Mouse (Mus musculus) spleen, postnatal 14 days (tissue): ENCODE results near the gene Gm6993.

Experiments used
- DNase-seq, 2 experiments: peaks; one replicate each; pipeline ENCODE4 v3.0.0; 2021 to 2022; ENCODE audit warnings: low spot score in 2 of 2

The Gm6993 gene

DNA sequence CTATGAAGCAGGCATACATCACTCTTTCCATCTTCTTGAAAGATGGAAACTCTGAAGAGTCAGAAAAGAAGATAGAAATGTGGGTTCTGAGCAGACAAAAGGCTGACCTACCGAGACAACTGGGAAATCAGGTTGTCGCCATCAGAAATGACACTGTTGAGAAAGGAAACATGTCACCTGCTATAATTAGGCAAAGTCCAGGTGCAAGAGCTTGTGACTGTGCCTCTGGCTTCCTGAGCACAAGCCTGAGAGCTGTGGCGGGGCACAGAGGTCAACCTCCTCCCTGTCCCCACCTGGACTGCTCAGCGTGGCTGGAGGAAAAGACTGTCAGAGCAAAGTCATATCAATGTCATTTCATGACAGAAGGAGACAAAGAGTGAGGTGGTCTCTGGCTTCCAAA, 772 bp upstream of the Gm6993 start:
- no peak for DNase-seq

- DNase-seq = no peak
Observed at GRCm38 (mm10) chr12:31241595-31242342, 1.2 kb downstream of the Gm6993 start.

DNA sequence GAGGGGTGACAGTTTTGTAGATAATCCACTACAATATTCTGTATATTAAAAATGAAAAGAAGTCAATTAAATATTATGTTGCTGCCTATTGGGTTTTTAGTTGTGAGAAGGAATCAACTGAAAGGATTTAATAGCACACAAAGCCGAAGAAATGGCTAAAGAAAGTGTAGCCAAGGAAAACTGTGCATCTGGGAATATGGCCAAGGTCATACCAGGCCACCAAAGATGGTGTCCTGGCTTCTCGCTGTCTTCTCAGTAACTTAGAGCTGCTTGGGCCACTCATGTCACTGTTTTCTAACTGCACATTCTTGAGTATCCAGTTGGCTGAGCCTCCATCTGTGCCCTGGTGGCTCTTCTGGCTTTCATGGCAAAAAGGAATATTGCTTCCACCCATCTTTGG, 3.4 kb downstream of the Gm6993 start:
- no peak for DNase-seq

- DNase-seq = no peak
Observed at GRCm38 (mm10) chr12:31244691-31245090, 4.1 kb downstream of the Gm6993 start.

DNA sequence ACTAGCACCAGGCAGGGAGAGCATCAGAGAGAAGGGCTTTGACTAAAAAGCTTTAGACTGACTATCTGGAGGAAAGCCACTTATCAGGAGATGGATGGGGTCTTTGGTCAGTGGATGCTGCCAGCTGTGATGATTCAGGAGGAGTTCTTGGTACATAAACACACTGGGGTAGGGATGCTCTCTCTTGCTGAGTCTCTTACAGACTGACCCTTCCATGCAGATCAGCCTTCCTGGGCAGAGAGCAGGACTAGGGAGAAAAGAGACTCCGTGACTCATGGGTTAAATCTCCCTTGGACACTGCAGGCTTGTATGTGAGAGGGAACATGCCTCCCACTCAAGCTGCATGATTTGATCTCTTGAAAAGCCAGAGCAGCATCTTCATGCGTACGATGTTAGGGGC, 5.6 kb downstream of the Gm6993 start:
- no peak for DNase-seq

GRCm38 (mm10) chr12:31246615-31247014, 6.0 kb downstream of the Gm6993 start:
- no peak for DNase-seq

- no peak for DNase-seq
Observed at GRCm38 (mm10) chr12:31248165-31248564, 7.6 kb downstream of the Gm6993 start.

DNA sequence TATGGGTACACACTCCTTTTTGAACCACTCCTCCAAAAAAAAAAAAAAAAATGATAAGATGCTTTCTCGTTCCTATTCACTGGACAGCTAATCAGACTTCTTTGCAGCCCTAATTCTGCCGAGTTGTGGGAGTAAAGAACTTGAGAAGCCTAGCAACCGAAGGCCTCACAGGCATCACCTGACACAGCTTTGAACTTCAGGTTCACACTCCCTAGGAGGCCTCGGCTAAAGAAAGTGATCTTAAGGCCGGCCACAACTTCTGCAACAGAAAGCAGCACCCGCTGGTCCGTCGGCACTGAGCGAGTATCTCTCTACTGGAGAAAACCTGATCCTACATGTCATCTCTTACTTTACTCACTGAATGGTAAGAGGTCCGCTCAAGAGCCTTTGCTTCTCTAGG, 8.1 kb downstream of the Gm6993 start:
- no peak for DNase-seq

GRCm38 (mm10) chr12:31252259-31252658, 11.7 kb downstream of the Gm6993 start:
- DNase-seq = no peak

- DNase-seq = no peak
Observed at GRCm38 (mm10) chr12:31254978-31255377, 14.4 kb downstream of the Gm6993 start.

DNA sequence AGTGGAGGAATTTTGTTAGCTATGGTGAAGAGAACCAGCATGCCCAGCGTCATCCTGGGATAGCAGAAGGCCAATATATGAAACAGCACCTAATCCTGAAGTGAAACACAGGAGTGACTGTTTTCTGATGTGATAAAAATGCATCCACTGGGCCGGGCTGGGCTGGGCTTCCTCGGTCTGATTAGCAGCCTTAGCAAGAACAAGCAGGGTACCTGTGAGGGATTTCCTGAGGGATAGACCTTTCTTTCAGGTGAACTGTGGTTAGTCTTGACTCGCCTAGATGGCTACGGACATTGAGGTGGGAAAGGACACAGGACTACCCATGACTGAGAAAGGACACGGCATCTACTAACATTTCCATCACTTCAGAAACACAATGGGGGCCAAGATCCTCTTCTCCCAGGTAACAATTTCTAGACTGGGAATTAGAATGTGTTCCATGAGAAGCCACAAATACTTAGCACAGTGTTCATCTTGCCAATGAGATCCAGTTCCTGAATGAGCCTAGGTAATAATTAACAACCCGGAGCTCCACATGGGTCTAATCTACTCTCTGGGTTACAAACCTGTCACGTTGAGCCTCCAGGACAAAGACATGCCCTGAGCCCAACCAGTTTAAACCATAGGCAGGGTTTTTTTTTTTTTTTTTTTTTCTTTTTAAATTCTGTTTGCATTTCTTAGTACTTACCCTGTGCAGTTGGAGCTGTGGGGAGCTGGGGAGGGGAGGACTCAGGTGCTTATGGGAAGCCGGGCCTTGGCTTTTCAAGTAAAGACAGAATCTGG, 15.7 kb downstream of the Gm6993 start:
- no peak for DNase-seq

- no peak for DNase-seq
Observed at GRCm38 (mm10) chr12:31261882-31262281, 21.3 kb downstream of the Gm6993 start.

DNA sequence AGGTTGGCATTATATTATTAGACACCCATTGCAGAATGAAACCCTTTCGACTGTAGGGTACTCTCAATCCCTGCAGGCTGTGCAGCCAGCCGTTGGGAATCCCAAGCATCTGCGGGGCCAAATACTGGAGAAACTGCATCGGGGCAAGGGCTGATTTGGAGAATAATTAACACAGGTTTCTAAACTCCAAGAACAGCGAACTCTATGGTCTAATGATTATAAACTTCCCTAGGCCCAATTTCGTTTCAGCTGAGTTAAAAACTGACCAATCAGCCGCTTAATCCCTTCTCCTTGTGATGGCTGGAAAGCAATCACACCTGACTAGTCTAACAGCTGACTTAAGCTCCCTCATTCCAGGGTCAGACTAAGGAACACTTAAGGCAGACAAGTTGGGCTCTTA, 23.4 kb downstream of the Gm6993 start:
- no peak for DNase-seq

- DNase-seq = no peak
Observed at GRCm38 (mm10) chr12:31265005-31265721, 24.6 kb downstream of the Gm6993 start, which contains the start of gene Lamb1. Gene Lamb1 (plus strand): TSS chr12:31265234.

DNA sequence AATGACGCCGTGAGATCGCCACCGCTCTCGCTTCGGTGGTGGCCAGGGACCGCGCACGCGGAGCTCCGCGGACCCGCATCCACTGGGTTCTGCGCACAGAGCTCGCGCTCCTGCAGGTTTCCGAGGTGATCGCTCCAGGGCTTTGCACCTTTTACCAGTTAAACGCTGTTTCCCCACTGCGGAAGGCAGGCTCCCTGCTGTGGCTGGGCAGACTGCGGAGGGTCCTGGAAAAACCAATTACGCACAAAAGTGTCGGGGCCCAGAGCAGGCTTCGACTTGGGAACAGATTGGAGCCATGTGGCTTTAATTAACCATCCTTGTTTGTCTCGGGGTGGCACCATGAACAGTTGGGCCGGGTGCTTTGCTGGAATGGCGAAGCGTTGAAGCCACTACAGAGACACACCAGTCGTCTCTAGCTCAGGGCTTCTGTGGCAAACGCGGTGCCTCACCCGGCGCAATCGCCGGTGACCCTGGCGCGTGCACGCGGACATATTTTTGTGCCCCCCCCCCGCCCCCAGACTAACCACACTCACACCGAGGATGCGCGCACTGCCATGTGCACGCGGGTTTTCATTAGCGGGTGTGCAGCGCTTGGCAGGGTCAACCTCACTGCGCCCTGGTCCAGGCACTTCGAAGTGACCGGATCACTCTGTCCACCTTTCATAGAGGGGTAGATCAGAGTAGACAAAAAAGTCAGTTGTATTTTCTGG, 25.3 kb downstream of the Gm6993 start:
- DNase-seq = no peak

GRCm38 (mm10) chr12:31266686-31267085, 26.1 kb downstream of the Gm6993 start:
- DNase-seq = no peak

GRCm38 (mm10) chr12:31267363-31267762, 26.8 kb downstream of the Gm6993 start:
- no peak for DNase-seq

- no peak for DNase-seq
Observed at GRCm38 (mm10) chr12:31268315-31268714, 27.7 kb downstream of the Gm6993 start.

DNA sequence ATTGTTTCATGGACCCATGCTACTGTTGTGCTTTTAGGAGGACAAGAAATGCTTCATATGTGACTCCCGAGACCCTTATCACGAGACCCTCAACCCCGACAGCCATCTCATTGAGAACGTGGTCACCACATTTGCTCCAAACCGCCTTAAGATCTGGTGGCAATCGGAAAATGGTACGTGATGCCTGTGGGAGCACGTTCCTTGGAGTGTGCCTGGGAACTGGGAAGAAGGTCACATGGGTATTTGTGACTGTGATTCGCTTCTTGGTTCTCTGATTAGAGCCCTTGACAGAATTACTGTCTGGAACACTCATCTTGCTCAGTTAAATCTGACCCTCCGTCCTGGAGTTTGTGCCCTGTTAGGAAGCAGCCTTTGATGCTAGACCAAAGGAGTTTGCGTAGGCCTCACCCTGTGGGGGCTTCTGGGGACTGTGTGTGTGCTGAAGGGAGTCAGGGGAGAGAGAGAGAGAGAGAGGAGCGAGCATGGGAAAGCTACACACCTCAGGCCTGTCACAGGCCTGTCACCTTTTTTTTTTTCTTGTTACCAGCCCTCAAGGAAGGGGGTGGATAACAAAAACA, 28.5 kb downstream of the Gm6993 start:
- no peak for DNase-seq

GRCm38 (mm10) chr12:31270361-31270760, 29.8 kb downstream of the Gm6993 start:
- no peak for DNase-seq

DNA sequence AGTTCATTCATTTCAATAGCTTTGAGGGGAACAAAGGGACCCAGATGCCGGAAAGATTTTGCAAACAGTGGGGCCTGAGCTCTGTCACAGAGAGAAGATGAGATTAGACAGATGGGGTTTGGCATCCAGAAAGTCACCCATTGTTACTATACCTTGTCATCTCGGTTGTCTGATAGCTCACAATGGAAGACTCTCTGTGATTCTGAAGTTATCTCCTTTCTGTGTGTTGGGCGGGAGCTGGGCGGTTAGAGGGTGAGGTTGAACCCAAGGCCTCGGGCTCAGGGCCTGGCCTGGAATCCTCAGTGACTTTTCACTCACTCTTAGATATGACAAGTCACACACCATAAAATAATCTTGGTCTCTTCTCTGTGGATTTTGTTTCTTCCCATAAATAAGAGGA, 30.2 kb downstream of the Gm6993 start:
- no peak for DNase-seq
